In genomic region chr6:14747000-14747399, GRCm38 (mm10) we compare ENCODE assay signal across 25 mouse cellular contexts. TPM values are rescaled to one million over a fixed set of nuclear protein-coding genes. Genes with fewer than 3 reads are reported as not detected.
DNase-seq lines count a peak whose midpoint lies in the region; ATAC-seq and TF ChIP-seq lines count a peak whose summit lies in the region.
"Had no signal": no experiment of that assay in that cellular context is flagged by ENCODE, and none has a peak within 500 bp of the region (broad histone marks: within the 10 kb centered on the region; RNA-seq: fewer than 3 reads in every experiment).

No protein-coding gene starts in this region.

- no peak overlapping the region for H3K9ac ChIP-seq in forebrain, embryonic 14.5 days (ENCODE audit: low read length)
- H3K9ac ChIP-seq in forebrain, embryonic 12.5 days = no peak overlapping the region
- H3K9ac ChIP-seq in kidney, embryonic 15.5 days = no peak overlapping the region
- no peak overlapping the region for H3K9ac ChIP-seq in lung, embryonic 16.5 days (ENCODE audit: low read length)
- H3K9ac ChIP-seq in limb, embryonic 14.5 days (ENCODE audit: low read depth, low read length, severe bottlenecking) = no peak overlapping the region
- H3K9ac ChIP-seq: embryonic facial prominence, embryonic 13.5 days; forebrain, postnatal 0 days; liver, embryonic 14.5 days had no signal

- no peak for ATAC-seq in forebrain, embryonic 14.5 days
- ATAC-seq in forebrain, embryonic 12.5 days (ENCODE audit: low FRiP score) = no peak
- peak; percentile 46; the same call in 1 of the 2 replicates for ATAC-seq in kidney, embryonic 15.5 days (replicated peaks; ENCODE audit: low FRiP score)
- ATAC-seq in lung, embryonic 16.5 days (ENCODE audit: low read depth) = peak; percentile 34; the same call in 1 of the 2 replicates
- ATAC-seq in limb, embryonic 14.5 days (ENCODE audit: low FRiP score, low read depth) = peak; percentile 87
- ATAC-seq: activated CD4-positive, CD25-positive, alpha-beta regulatory T cell, adult 4 months; CD4-positive, CD25-positive, alpha-beta regulatory T cell, adult 4 months; forebrain, postnatal 0 days; hindbrain, embryonic 16.5 days had no signal

- H3K9me3 ChIP-seq in forebrain, embryonic 14.5 days (replicated peaks; ENCODE audit: control insufficient read depth, low read length) = no peaks in the 10 kb centered on the region
- H3K9me3 ChIP-seq in forebrain, embryonic 12.5 days = no peaks in the 10 kb centered on the region
- no peaks in the 10 kb centered on the region for H3K9me3 ChIP-seq in kidney, embryonic 15.5 days (replicated peaks)
- H3K9me3 ChIP-seq in lung, embryonic 16.5 days (ENCODE audit: control insufficient read depth, low read length) = no peaks in the 10 kb centered on the region
- H3K9me3 ChIP-seq in limb, embryonic 14.5 days (ENCODE audit: control insufficient read depth, low read length) = no peaks in the 10 kb centered on the region
- H3K9me3 ChIP-seq: embryonic facial prominence, embryonic 13.5 days; megakaryocyte, embryonic 14.5 days had no signal

- no peaks in the 10 kb centered on the region for H3K4me1 ChIP-seq in forebrain, embryonic 14.5 days (ENCODE audit: control insufficient read depth, insufficient read depth, low read length)
- no peaks in the 10 kb centered on the region for H3K4me1 ChIP-seq in forebrain, embryonic 12.5 days
- H3K4me1 ChIP-seq in kidney, embryonic 15.5 days = no peaks in the 10 kb centered on the region
- H3K4me1 ChIP-seq in lung, embryonic 16.5 days (replicated peaks; ENCODE audit: control insufficient read depth, insufficient read depth, low read length) = no peaks in the 10 kb centered on the region
- peaks cover 8% of the 10 kb centered on the region for H3K4me1 ChIP-seq in limb, embryonic 14.5 days (ENCODE audit: control insufficient read depth, insufficient read depth, low read length)
- H3K4me1 ChIP-seq: embryonic facial prominence, embryonic 13.5 days; megakaryocyte, embryonic 14.5 days had no signal

- no peak overlapping the region for H3K4me3 ChIP-seq in forebrain, embryonic 14.5 days (ENCODE audit: low read depth, low read length)
- H3K4me3 ChIP-seq in forebrain, embryonic 12.5 days (replicated peaks) = no peak overlapping the region
- no peak overlapping the region for H3K4me3 ChIP-seq in kidney, embryonic 15.5 days (replicated peaks)
- H3K4me3 ChIP-seq in lung, embryonic 16.5 days (ENCODE audit: low read length) = no peak overlapping the region
- H3K4me3 ChIP-seq in limb, embryonic 14.5 days (replicated peaks; ENCODE audit: low read length) = no peak overlapping the region
- H3K4me3 ChIP-seq: embryonic facial prominence, embryonic 13.5 days; layer of hippocampus, adult 2 months; megakaryocyte, embryonic 14.5 days had no signal

- no peak overlapping the region for H3K4me2 ChIP-seq in forebrain, embryonic 14.5 days (ENCODE audit: low read length)
- H3K4me2 ChIP-seq in forebrain, embryonic 12.5 days = no peak overlapping the region
- no peak overlapping the region for H3K4me2 ChIP-seq in kidney, embryonic 15.5 days
- no peak overlapping the region for H3K4me2 ChIP-seq in lung, embryonic 16.5 days (ENCODE audit: low read depth, low read length)
- H3K4me2 ChIP-seq in limb, embryonic 14.5 days (replicated peaks; ENCODE audit: low read depth, low read length, severe bottlenecking) = no peak overlapping the region
- H3K4me2 ChIP-seq: embryonic facial prominence, embryonic 13.5 days; heart, embryonic 11.5 days had no signal

- peak; percentile 10 for DNase-seq in forebrain, embryonic 14.5 days (ENCODE audit: low spot score)
- no peak for DNase-seq in kidney, adult 11 months
- no peak for DNase-seq in lung, postnatal 10 days
- peak; percentile 78 for DNase-seq in limb, embryonic 14.5 days (ENCODE audit: low spot score)
- DNase-seq in thymus, postnatal 0 days (ENCODE audit: low spot score) = no peak
- DNase-seq: adrenal gland, postnatal 10 days; cerebellum, adult 11 months; cerebellum, postnatal 10 days; forebrain, postnatal 0 days; kidney, adult 18-20 months; lung, postnatal 14 days; midbrain, embryonic 14.5 days; retina, postnatal 1 day; thymus, postnatal 14 days had no signal

- H3K27ac ChIP-seq in forebrain, embryonic 14.5 days (ENCODE audit: low read depth, low read length) = no peak overlapping the region
- H3K27ac ChIP-seq in forebrain, embryonic 12.5 days = no peak overlapping the region
- no peak overlapping the region for H3K27ac ChIP-seq in kidney, embryonic 15.5 days
- H3K27ac ChIP-seq in lung, embryonic 16.5 days (ENCODE audit: low read length) = no peak overlapping the region
- 0 out of 2 replicates have a peak overlapping the region, but pooled peaks have one; percentile 48 for H3K27ac ChIP-seq in limb, embryonic 14.5 days (replicated peaks; ENCODE audit: low read depth, low read length)
- H3K27ac ChIP-seq: embryonic facial prominence, embryonic 13.5 days; layer of hippocampus, adult 2 months; liver, embryonic 14.5 days had no signal

- H3K27me3 ChIP-seq in forebrain, embryonic 14.5 days (replicated peaks; ENCODE audit: control insufficient read depth, insufficient read depth, low read length) = no peaks in the 10 kb centered on the region
- H3K27me3 ChIP-seq in forebrain, embryonic 12.5 days = no peaks in the 10 kb centered on the region
- H3K27me3 ChIP-seq in kidney, embryonic 15.5 days = no peaks in the 10 kb centered on the region
- H3K27me3 ChIP-seq in lung, embryonic 16.5 days (ENCODE audit: control insufficient read depth, insufficient read depth, low read depth, low read length) = no peaks in the 10 kb centered on the region
- H3K27me3 ChIP-seq in limb, embryonic 14.5 days (ENCODE audit: control insufficient read depth, insufficient read depth, low read length) = no peaks in the 10 kb centered on the region
- H3K27me3 ChIP-seq: embryonic facial prominence, embryonic 13.5 days; megakaryocyte, embryonic 14.5 days had no signal

- H3K36me3 ChIP-seq in forebrain, embryonic 14.5 days (ENCODE audit: control insufficient read depth, insufficient read depth, low read length) = no peaks in the 10 kb centered on the region
- no peaks in the 10 kb centered on the region for H3K36me3 ChIP-seq in forebrain, embryonic 12.5 days (replicated peaks)
- H3K36me3 ChIP-seq in kidney, embryonic 15.5 days = no peaks in the 10 kb centered on the region
- no peaks in the 10 kb centered on the region for H3K36me3 ChIP-seq in lung, embryonic 16.5 days (ENCODE audit: control insufficient read depth, insufficient read depth, low read length)
- H3K36me3 ChIP-seq in limb, embryonic 14.5 days (ENCODE audit: control insufficient read depth, insufficient read depth, low read length) = no peaks in the 10 kb centered on the region
- H3K36me3 ChIP-seq: embryonic facial prominence, embryonic 13.5 days had no signal

- WGBS in forebrain, embryonic 14.5 days = 53% methylated on average over 2 of the region's 2 CpGs
- WGBS in forebrain, embryonic 12.5 days = 74% methylated on average over 2 of the region's 2 CpGs
- WGBS in kidney, embryonic 15.5 days = 58% methylated on average over 2 of the region's 2 CpGs
- WGBS in lung, embryonic 16.5 days = 52% methylated on average over 2 of the region's 2 CpGs
- WGBS in limb, embryonic 14.5 days = 16% methylated on average over 2 of the region's 2 CpGs

- TF ChIP-seq POLR2A in limb, embryonic 14.5 days (IDR thresholded peaks at IDR 0.05; ENCODE audit: borderline replicate concordance, extremely low read depth, insufficient read depth, insufficient read length) = no peak

RNA-seq across cellular contexts. Expression of gene Ppp1r3a, which starts 8.1 kb away (rescaled TPM):
- not detected in 2 replicates for polyA plus RNA-seq in forebrain, embryonic 14.5 days (2014; fragmentation: Nextera tagmentation; extraction: Ambion mirVana)
- not detected in 2 replicates for polyA plus RNA-seq in forebrain, embryonic 12.5 days (2016; fragmentation: Nextera tagmentation; extraction: Ambion mirVana)
- polyA plus RNA-seq in kidney, embryonic 15.5 days (2015; fragmentation: Nextera tagmentation; extraction: Ambion mirVana) = 0.14 and 0.17 TPM in 2 replicates
- polyA plus RNA-seq in lung, embryonic 16.5 days (2015; fragmentation: Nextera tagmentation; extraction: Ambion mirVana) = 0.39 and 0.57 TPM in 2 replicates
- 0.26 and 0.30 TPM in 2 replicates for polyA plus RNA-seq in limb, embryonic 14.5 days (2012; rRNA removed)
- polyA plus RNA-seq in limb, embryonic 14.5 days (2014; fragmentation: Nextera tagmentation; extraction: Ambion mirVana) = 0.47 and 0.91 TPM in 2 replicates
- 0.05 TPM in 2 replicates for polyA plus RNA-seq in thymus, postnatal 0 days (2015; fragmentation: Nextera tagmentation; extraction: Ambion mirVana)
- polyA plus RNA-seq: activated CD4-positive, CD25-positive, alpha-beta regulatory T cell, adult 4 months; CD4-positive, CD25-positive, alpha-beta regulatory T cell, adult 4 months; embryonic facial prominence, embryonic 13.5 days; forebrain, postnatal 0 days; hindbrain, embryonic 16.5 days; liver, embryonic 14.5 days; midbrain, embryonic 14.5 days had no signal

Comparison
In these comparisons a context has a peak if more than half of its experiments do, and no peak if none do; other contexts are left out.
1. ATAC-seq: peak in kidney, embryonic 15.5 days (single experiment), lung, embryonic 16.5 days (single experiment) and limb, embryonic 14.5 days (single experiment); none in forebrain, embryonic 14.5 days (single experiment) and forebrain, embryonic 12.5 days (single experiment).
2. DNase-seq: peak in forebrain, embryonic 14.5 days (single experiment) and limb, embryonic 14.5 days (single experiment); none in kidney, adult 11 months (single experiment), lung, postnatal 10 days (single experiment) and thymus, postnatal 0 days (single experiment).